Mouse (Mus musculus): ENCODE data around the gene Hoxa11.

Hoxa11 gene

GRCm38 (mm10) chr6:52209685-52210046, 35.9 kb downstream of the Hoxa11 start:
- in situ Hi-C loops (cut with MboI), result no loop called here

- in situ Hi-C loops (cut with MboI), result no loop called here
Observed at GRCm38 (mm10) chr6:52208868-52209684, 36.5 kb downstream of the Hoxa11 start.

- in situ Hi-C loops (cut with MboI), result no loop called here
Observed at GRCm38 (mm10) chr6:52208072-52208867, 37.3 kb downstream of the Hoxa11 start, which contains the start of gene Hoxa6. Hoxa6 (minus strand) TSS chr6:52208722.

- in situ Hi-C loops (cut with MboI), result no loop called here
Observed at GRCm38 (mm10) chr6:52207684-52207976, 38.0 kb downstream of the Hoxa11 start.

GRCm38 (mm10) chr6:52206882-52207683, 38.5 kb downstream of the Hoxa11 start:
- in situ Hi-C loops (cut with MboI), result no loop called here

- in situ Hi-C loops (cut with MboI), result no loop called here
Observed at GRCm38 (mm10) chr6:52205638-52206621, 39.7 kb downstream of the Hoxa11 start.

GRCm38 (mm10) chr6:52205221-52205620, 40.4 kb downstream of the Hoxa11 start:
- in situ Hi-C loops (cut with MboI), result no loop called here

GRCm38 (mm10) chr6:52204050-52204752, 41.4 kb downstream of the Hoxa11 start, which contains the start of gene Hoxa5:
Hoxa5 (minus strand) TSS chr6:52204587.
- in situ Hi-C loops (cut with MboI), result no loop called here

- in situ Hi-C loops (cut with MboI), result no loop called here
Observed at GRCm38 (mm10) chr6:52203371-52204049, 42.1 kb downstream of the Hoxa11 start.

- in situ Hi-C loops (cut with MboI), result no loop called here
Observed at GRCm38 (mm10) chr6:52203121-52203370, 42.6 kb downstream of the Hoxa11 start.

GRCm38 (mm10) chr6:52202362-52203120, 43.1 kb downstream of the Hoxa11 start:
- in situ Hi-C loops (cut with MboI), result no loop called here

- in situ Hi-C loops (cut with MboI), result no loop called here
Observed at GRCm38 (mm10) chr6:52201269-52201668, 44.3 kb downstream of the Hoxa11 start.

- in situ Hi-C loops (cut with MboI), result no loop called here
Observed at GRCm38 (mm10) chr6:52200751-52201250, 44.8 kb downstream of the Hoxa11 start.

GRCm38 (mm10) chr6:52200073-52200750, 45.4 kb downstream of the Hoxa11 start:
- in situ Hi-C loops (cut with MboI), result no loop called here

GRCm38 (mm10) chr6:52197271-52197670, 48.3 kb downstream of the Hoxa11 start:
- in situ Hi-C loops (cut with MboI), result no loop called here

GRCm38 (mm10) chr6:52196811-52197210, 48.8 kb downstream of the Hoxa11 start:
- in situ Hi-C loops (cut with MboI), result no loop called here

- in situ Hi-C loops (cut with MboI), result no loop called here
Observed at GRCm38 (mm10) chr6:52194690-52195089, 50.9 kb downstream of the Hoxa11 start.

All from mature B cell (primary cell).